Mouse (Mus musculus) erythroblast, embryonic 14.5 days (primary cell): Measurements from ENCODE around the gene Efhd1.

Experiments used
- GATA1 ChIP-seq: IDR thresholded peaks from 2 replicates; pipeline ENCODE4 v1.6.1; 2012; ENCODE audit warnings: low read length, inconsistent platforms, mixed read lengths
- TAL1 ChIP-seq: IDR thresholded peaks from 3 replicates; pipeline ENCODE4 v1.6.1; 2012; ENCODE audit warnings: low read length, inconsistent platforms, mixed read lengths

- TF ChIP-seq GATA1, result no peak
- no peak for TF ChIP-seq TAL1
Observed at GRCm38 (mm10) chr1:87331774-87332173, 67.6 kb downstream of the Efhd1 start.
